Mouse (Mus musculus): Measurements from ENCODE around the gene Tmem151b. TPM values are rescaled to one million over a fixed set of nuclear protein-coding genes. Genes with fewer than 3 reads are reported as not detected.
A peak's percentile ranks its signal among the peaks of the same experiment; 100 is the strongest.

Gene Tmem151b
- polyA plus RNA-seq, 1 experiment from 2014 or later = 2.3 TPM

DNA sequence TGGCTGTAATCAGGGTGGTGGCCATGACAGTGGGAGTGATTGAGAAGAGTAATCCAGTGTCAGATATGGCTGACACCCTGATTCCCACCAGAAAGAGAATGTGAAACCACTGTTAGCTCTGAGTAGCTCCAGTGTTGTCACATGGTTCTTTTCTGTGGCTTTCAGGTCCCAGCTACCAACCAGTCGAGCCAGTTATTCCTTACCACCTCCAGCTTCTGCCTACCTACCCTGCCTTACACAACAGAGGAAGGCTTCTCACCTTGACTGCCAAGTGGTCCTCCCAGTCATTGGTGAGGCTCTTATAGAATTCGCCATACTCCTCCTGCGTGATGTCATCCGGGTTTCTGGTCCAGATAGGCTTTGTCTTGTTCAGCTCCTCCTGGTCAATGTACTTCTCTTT, 20.5 kb upstream of the Tmem151b start:
- Histone ChIP-seq H3K27me3 (replicated peaks) (no peaks in the 10 kb centered on the region), H3K9ac (no peak overlapping the region), H3K4me2 (no peak overlapping the region), H3K27ac (no peak overlapping the region), H3K9me3 (no peaks in the 10 kb centered on the region), H3K4me3 (replicated peaks) (no peak overlapping the region), H3K36me3 (peaks cover 55% of the 10 kb centered on the region), H3K4me1 (peaks cover 51% of the 10 kb centered on the region)
- no peak for ATAC-seq (ENCODE audit: insufficient read depth, low FRiP score, low read depth)
- WGBS = 76% methylated on average over 4 of the region's 4 CpGs

DNA sequence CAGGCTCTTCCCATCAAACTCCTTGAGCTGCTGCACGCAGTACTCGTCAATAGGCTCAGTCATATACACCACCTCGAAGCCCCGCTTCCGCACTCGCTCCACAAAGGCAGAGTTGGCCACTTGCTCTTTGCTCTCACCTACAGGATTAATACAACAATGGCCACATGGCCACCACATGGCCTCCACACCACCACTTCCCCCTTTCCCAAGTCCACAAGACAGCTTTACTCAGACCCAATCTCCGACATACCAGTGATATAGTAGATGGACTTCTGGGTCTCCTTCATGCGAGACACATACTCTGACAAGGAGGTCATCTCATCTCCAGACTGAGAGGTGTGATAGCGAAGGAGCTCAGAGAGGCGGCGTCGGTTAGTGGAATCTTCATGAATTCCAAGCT, 19.5 kb upstream of the Tmem151b start:
- no peak overlapping the region for H3K4me3 ChIP-seq (replicated peaks)
- H3K4me1 ChIP-seq = peaks cover 49% of the 10 kb centered on the region
- ATAC-seq (ENCODE audit: insufficient read depth, low FRiP score, low read depth) = no peak
- WGBS = 85% methylated on average over 12 of the region's 12 CpGs
- no peaks in the 10 kb centered on the region for H3K27me3 ChIP-seq (replicated peaks)
- no peak overlapping the region for H3K4me2 ChIP-seq
- H3K9ac ChIP-seq = no peak overlapping the region
- H3K36me3 ChIP-seq = peaks cover 55% of the 10 kb centered on the region
- no peaks in the 10 kb centered on the region for H3K9me3 ChIP-seq
- no peak overlapping the region for H3K27ac ChIP-seq

DNA sequence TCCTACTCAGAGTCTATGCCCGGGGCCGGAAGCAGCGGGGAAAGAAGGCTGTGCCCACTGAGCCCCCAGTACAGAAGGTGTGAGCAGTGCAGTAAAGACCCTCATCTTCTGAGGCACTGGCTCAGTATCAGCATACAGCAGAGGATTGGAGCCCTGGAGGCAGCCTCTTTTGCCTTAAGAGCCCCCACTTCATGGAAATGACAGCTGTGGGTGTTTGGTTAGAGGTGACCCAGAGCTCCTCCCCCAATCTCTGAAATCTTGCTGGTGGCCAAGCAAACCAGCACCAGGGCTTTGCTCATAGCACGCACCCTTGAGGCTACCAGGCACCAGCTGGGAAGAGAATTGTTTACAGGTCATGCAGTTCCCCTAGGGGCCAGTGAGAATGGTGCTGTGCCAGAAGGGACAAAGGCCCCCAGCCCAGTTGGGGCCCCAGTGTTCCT, 17.7 kb upstream of the Tmem151b start:
- WGBS = 33% methylated on average over 4 of the region's 4 CpGs
- 0 out of 2 replicates have a peak overlapping the region, but pooled peaks have one; percentile 8 for H3K27ac ChIP-seq
- H3K4me2 ChIP-seq = no peak overlapping the region
- ATAC-seq (ENCODE audit: insufficient read depth, low FRiP score, low read depth) = no peak
- H3K36me3 ChIP-seq = peaks cover 55% of the 10 kb centered on the region
- no peaks in the 10 kb centered on the region for H3K9me3 ChIP-seq
- H3K4me3 ChIP-seq (replicated peaks) = no peak overlapping the region
- H3K27me3 ChIP-seq (replicated peaks) = no peaks in the 10 kb centered on the region
- H3K9ac ChIP-seq = no peak overlapping the region
- peaks cover 49% of the 10 kb centered on the region for H3K4me1 ChIP-seq

GRCm38 (mm10) chr17:45566360-45567161, 17.1 kb upstream of the Tmem151b start:
- ATAC-seq (ENCODE audit: insufficient read depth, low FRiP score, low read depth) = no peak
- no peak overlapping the region for H3K9ac ChIP-seq
- 59% methylated on average over 18 of the region's 18 CpGs for WGBS
- H3K36me3 ChIP-seq = peaks cover 52% of the 10 kb centered on the region
- H3K9me3 ChIP-seq = no peaks in the 10 kb centered on the region
- 0 out of 2 replicates have a peak overlapping the region, but pooled peaks have one; percentile 8 for H3K27ac ChIP-seq
- no peaks in the 10 kb centered on the region for H3K27me3 ChIP-seq (replicated peaks)
- H3K4me3 ChIP-seq (replicated peaks) = no peak overlapping the region
- H3K4me1 ChIP-seq = peaks cover 45% of the 10 kb centered on the region
- no peak overlapping the region for H3K4me2 ChIP-seq

GRCm38 (mm10) chr17:45566031-45566359, 16.5 kb upstream of the Tmem151b start:
- Histone ChIP-seq H3K4me3 (replicated peaks) (no peak overlapping the region), H3K9ac (no peak overlapping the region), H3K4me2 (no peak overlapping the region), H3K4me1 (peaks cover 42% of the 10 kb centered on the region), H3K36me3 (peaks cover 46% of the 10 kb centered on the region), H3K27ac (no peak overlapping the region), H3K9me3 (no peaks in the 10 kb centered on the region), H3K27me3 (replicated peaks) (no peaks in the 10 kb centered on the region)
- ATAC-seq (ENCODE audit: insufficient read depth, low FRiP score, low read depth) = no peak
- 68% methylated on average over 1 of the region's 1 CpGs for WGBS

- 91% methylated on average over 11 of the region's 11 CpGs for WGBS
Measured at GRCm38 (mm10) chr17:45565103-45565502, 15.6 kb upstream of the Tmem151b start.

GRCm38 (mm10) chr17:45564531-45565084, 15.1 kb upstream of the Tmem151b start:
- peak overlapping the region; percentile 86 for H3K4me2 ChIP-seq
- peak overlapping the region; percentile 99 for H3K4me3 ChIP-seq (replicated peaks)
- ATAC-seq (ENCODE audit: insufficient read depth, low FRiP score, low read depth) = no peak
- H3K27me3 ChIP-seq (replicated peaks) = 0 out of 2 replicates have a peak, but pooled peaks cover 2% of the 10 kb centered on the region
- 9% methylated on average over 17 of the region's 18 CpGs for WGBS
- no peaks in the 10 kb centered on the region for H3K9me3 ChIP-seq
- peak overlapping the region; percentile 88 for H3K27ac ChIP-seq
- H3K4me1 ChIP-seq = peaks cover 29% of the 10 kb centered on the region
- peaks cover 32% of the 10 kb centered on the region for H3K36me3 ChIP-seq
- H3K9ac ChIP-seq = peak overlapping the region; percentile 98

More at GRCm38 (mm10) chr17:45565103-45565502, 15.6 kb upstream of the Tmem151b start:
- Histone ChIP-seq H3K27ac (0 out of 2 replicates have a peak overlapping the region, but pooled peaks have one; percentile 88), H3K36me3 (peaks cover 37% of the 10 kb centered on the region), H3K4me1 (peaks cover 34% of the 10 kb centered on the region), H3K9ac (0 out of 2 replicates have a peak overlapping the region, but pooled peaks have one; percentile 98), H3K9me3 (no peaks in the 10 kb centered on the region), H3K27me3 (replicated peaks) (0 out of 2 replicates have a peak, but pooled peaks cover 2% of the 10 kb centered on the region), H3K4me2 (peak overlapping the region; percentile 86), H3K4me3 (replicated peaks) (peak overlapping the region; percentile 99)
- ATAC-seq (ENCODE audit: insufficient read depth, low FRiP score, low read depth) = no peak

DNA sequence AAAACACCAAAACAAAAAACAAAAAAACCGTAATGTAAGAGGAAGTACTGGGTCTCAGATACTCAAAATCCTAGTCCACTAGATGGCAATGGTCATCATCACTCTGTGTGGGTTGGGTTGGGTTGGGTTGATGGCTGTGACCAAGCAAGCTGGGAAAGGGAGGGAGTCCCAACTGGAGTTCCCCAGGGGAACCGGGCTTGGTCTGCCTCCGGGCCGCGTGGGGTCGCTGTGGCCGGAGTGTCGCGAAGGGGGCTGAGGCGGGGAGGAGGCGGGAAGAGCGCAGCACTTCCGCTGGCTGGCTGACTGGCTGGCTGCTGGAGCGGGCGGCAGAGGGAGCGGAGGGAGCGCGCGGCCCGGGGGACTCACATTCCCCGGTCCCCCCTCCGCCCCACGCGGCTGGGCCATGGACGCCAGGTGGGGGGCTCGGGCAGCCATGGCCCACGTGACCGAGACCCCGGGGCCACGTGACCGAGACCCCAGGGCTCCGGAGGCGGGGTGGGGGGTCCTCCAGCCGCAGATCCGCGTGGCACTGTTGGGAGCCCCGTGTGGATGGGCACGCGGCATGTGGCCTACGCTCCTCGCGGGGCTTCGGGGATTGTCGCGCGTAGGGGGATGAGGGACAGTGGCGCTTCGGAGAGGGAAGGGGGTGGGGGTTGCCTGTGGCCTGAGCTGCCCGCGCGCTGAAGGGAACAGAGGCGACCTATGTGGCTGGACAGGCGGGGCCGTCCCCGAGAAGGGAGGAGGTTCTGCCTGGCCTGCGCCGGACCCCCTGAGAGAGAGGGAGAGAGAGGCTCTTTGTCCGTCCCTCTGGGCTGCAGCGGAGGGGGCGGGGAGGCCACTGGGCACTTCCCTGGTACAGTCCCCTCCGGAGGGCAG, 14.4 kb upstream of the Tmem151b start, which contains the start of gene Slc35b2:
Slc35b2 (plus strand) TSS at position 220 of the 876 bp plus-strand sequence.
- under 1% methylated on average over 60 of the region's 61 CpGs for WGBS
- Histone ChIP-seq H3K27me3 (replicated peaks) (0 out of 2 replicates have a peak, but pooled peaks cover 2% of the 10 kb centered on the region), H3K4me3 (replicated peaks) (peak within 1 kb of the TSS; percentile 99)

GRCm38 (mm10) chr17:45563216-45563615, 13.7 kb upstream of the Tmem151b start:
- Histone ChIP-seq H3K4me1 (peaks cover 23% of the 10 kb centered on the region), H3K4me2 (no peak overlapping the region; the same call in 1 of the 2 replicates), H3K4me3 (replicated peaks) (no peak overlapping the region), H3K9me3 (no peaks in the 10 kb centered on the region), H3K9ac (no peak overlapping the region), H3K27me3 (replicated peaks) (0 out of 2 replicates have a peak, but pooled peaks cover 2% of the 10 kb centered on the region), H3K27ac (no peak overlapping the region), H3K36me3 (peaks cover 18% of the 10 kb centered on the region)
- 72% methylated on average over 12 of the region's 12 CpGs for WGBS
- ATAC-seq (ENCODE audit: insufficient read depth, low FRiP score, low read depth) = no peak

More for the DNA sequence above, 14.4 kb upstream of the Tmem151b start, which contains the start of gene Slc35b2:
- peak; percentile 78 for ATAC-seq (ENCODE audit: insufficient read depth, low FRiP score, low read depth)
- Histone ChIP-seq H3K4me2 (peak within 1 kb of the TSS; percentile 86), H3K27ac (peak within 1 kb of the TSS; percentile 88), H3K9ac (peak within 1 kb of the TSS; percentile 98), H3K4me1 (peaks cover 23% of the 10 kb centered on the region), H3K36me3 (peaks cover 25% of the 10 kb centered on the region), H3K9me3 (no peaks in the 10 kb centered on the region)

GRCm38 (mm10) chr17:45559732-45560525, 10.5 kb upstream of the Tmem151b start:
- no peak overlapping the region for H3K4me2 ChIP-seq
- H3K4me1 ChIP-seq = peaks cover 14% of the 10 kb centered on the region
- no peaks in the 10 kb centered on the region for H3K36me3 ChIP-seq
- no peak for ATAC-seq (ENCODE audit: insufficient read depth, low FRiP score, low read depth)
- H3K27ac ChIP-seq = no peak overlapping the region
- no peak overlapping the region for H3K9ac ChIP-seq
- no peak overlapping the region for H3K4me3 ChIP-seq (replicated peaks)
- peaks cover 10% of the 10 kb centered on the region for H3K27me3 ChIP-seq (replicated peaks)
- no peaks in the 10 kb centered on the region for H3K9me3 ChIP-seq
- WGBS = 87% methylated on average over 15 of the region's 15 CpGs

All from stomach, embryonic 15.5 days (tissue).